Mouse (Mus musculus) embryonic fibroblast, embryonic 13.5 days (primary cell): Measurements from ENCODE around the gene Rps15a. TPM values are rescaled to one million over a fixed set of nuclear protein-coding genes. Genes with fewer than 3 reads are reported as not detected.

Experiments
- H3K27ac ChIP-seq: 2 replicates; pipeline ENCODE4 v1.5.1; 2012; ENCODE audit warnings: low read length, control low read depth, inconsistent platforms; ENCODE audit not compliant: insufficient read depth
- H3K4me1 ChIP-seq: 2 replicates; pipeline ENCODE4 v1.6.1; 2011; ENCODE audit warnings: low read length; ENCODE audit not compliant: control insufficient read depth, insufficient read depth
- H3K4me3 ChIP-seq: 2 replicates; pipeline ENCODE4 v1.5.1; 2011; ENCODE audit warnings: mild to moderate bottlenecking, control low read depth, low read length; ENCODE audit not compliant: insufficient read depth
- CTCF ChIP-seq: IDR thresholded peaks from 2 replicates; pipeline ENCODE4 v1.5.1; 2011; ENCODE audit warnings: mild to moderate bottlenecking, control low read depth, low read length, moderate library complexity, borderline replicate concordance; ENCODE audit not compliant: insufficient read depth
- POLR2A ChIP-seq: IDR thresholded peaks from 2 replicates; pipeline ENCODE4 v1.6.1; 2011; ENCODE audit warnings: low read depth, mild to moderate bottlenecking, control low read depth, low read length, moderate library complexity
- polyA plus RNA-seq: library from polyadenylated mRNA; stranded (reverse); fragments of >200 nt; gene quantifications from 2 replicates; pipeline ENCODE4 v1.2.4, GENCODE M21; 2011; ENCODE audit warnings: low read depth; ENCODE audit not compliant: missing spikeins, insufficient read length

Gene Rps15a
- polyA plus RNA-seq: 1,481 and 1,872 TPM in 2 replicates

DNA sequence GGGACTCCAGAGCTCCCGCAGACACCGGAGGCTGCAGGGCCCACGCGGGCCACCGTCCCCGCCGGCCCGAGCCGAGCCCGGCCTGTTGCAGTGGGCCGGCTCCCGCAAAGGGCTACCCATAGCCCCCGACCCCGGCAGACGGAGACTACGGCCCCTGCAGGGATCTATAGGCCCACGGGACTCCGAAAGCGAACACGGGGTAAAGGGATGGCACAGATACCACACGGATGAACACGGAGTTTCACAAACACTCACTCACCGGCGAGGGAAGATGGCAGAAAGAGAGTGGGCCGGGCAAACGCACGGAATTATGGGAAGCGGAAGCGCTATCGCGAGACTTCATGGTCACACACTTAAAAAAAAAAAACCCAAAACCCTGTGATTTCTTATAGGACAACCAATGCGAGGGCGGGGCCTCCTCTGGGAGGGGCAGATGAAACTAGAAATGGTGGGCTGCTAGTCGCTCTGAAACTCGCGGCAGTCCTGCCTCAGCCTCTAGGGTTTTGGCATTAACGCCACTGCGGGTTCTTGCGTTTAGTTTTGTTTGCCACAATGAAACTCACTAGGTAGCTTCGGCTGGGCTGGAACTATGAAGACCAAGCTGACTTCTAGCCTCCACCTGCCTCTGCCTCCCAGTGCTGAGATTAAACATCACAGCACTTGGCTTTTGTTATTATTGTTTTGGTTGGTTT, at the start of gene Rps15a:
Gene Rps15a (minus strand): TSS at position 312 of the 692 bp plus-strand sequence.
- TF ChIP-seq POLR2A: peak; percentile 99
- TF ChIP-seq CTCF: no peak
- Histone ChIP-seq H3K27ac (peak within 1 kb of the TSS; percentile 64), H3K4me1 (peaks cover 10% of the 10 kb centered on the region), H3K4me3 (peak within 1 kb of the TSS; percentile 98)

DNA sequence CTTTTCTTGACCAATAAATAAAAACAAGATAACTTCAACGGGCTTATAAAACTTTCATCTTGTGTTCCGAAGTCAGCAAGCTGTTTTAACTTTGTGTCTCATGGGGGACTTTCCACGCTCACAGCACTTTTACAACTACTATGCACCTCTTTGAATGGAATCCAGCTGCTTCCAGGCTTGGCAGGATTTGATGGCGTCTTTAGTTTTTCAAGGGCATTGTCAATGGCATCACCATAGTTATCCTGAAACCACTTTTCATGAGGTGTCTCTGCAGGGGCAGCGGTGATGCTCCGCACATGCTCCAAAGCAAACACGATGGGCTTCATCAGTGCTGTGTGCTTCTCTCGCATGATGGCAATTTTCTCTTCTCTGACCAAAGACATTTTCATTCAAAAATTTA, 47.0 kb upstream of the Rps15a start:
- H3K4me1 ChIP-seq: no peaks in the 10 kb centered on the region
- H3K27ac ChIP-seq: no peak overlapping the region
- H3K4me3 ChIP-seq: no peak overlapping the region
- TF ChIP-seq POLR2A (no peak), CTCF (no peak)

DNA sequence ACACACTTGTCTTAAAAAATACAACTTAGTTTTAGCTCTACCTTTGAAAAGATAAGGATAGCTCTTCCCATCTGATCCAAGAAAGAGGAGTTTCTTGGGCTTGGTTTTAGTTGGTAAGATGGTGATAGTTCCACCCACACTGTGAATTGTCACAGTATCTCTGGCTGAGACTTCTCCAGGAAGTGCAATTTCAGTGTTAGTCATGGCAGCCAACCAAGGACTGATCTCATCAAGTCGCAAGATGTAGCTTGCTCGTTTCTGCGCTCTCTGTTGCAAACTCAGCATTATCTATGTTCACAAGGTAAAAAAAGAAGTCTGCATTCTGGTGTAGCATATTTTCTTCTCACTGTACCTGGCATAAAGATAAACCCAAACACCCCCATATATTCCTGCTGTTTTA, 44.1 kb upstream of the Rps15a start:
- Histone ChIP-seq H3K4me3 (no peak overlapping the region), H3K4me1 (no peaks in the 10 kb centered on the region), H3K27ac (no peak overlapping the region)
- TF ChIP-seq CTCF (no peak), POLR2A (no peak)

DNA sequence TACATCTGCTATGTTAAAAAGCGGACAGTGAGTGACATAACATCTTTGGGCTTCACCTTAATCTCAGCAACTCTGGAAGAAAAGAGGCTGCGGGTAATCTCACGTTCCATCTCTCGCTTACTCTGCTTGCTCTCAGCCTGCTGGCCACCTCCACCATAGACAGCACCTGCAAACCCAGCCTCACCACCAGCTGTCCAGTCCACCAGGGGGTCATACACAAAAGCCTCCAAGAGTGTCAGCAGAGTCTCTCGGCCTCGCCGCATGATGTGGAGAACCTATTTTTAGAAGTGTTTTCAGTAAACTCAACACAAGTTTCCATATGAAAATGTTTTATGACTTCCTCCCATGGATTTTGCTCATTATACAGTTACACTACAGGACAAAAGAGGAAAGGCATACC, 40.5 kb upstream of the Rps15a start:
- no peak overlapping the region for H3K4me3 ChIP-seq
- no peaks in the 10 kb centered on the region for H3K4me1 ChIP-seq
- no peak overlapping the region for H3K27ac ChIP-seq
- TF ChIP-seq POLR2A (no peak), CTCF (no peak)

DNA sequence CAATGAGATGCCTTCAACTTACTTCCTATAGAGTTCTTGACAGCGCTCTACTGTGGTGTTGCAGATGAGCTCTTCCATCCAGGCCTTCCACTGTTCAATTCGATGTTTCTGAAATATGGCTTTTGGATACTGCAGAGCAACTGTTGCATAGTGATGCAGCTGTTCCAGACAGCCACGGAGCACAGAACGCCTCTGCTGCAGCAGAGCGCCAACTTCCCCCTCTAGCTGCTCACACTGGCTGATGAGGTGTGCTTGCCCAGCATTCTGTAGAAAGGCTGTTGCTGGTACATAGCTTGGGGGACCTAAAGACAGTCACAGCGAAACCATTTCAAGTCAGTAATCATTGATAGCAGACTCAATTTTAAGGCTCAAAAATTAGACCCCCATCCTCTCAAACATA, 38.2 kb upstream of the Rps15a start:
- no peak overlapping the region for H3K27ac ChIP-seq
- no peak overlapping the region for H3K4me3 ChIP-seq
- H3K4me1 ChIP-seq: no peaks in the 10 kb centered on the region
- TF ChIP-seq POLR2A (no peak), CTCF (no peak)

DNA sequence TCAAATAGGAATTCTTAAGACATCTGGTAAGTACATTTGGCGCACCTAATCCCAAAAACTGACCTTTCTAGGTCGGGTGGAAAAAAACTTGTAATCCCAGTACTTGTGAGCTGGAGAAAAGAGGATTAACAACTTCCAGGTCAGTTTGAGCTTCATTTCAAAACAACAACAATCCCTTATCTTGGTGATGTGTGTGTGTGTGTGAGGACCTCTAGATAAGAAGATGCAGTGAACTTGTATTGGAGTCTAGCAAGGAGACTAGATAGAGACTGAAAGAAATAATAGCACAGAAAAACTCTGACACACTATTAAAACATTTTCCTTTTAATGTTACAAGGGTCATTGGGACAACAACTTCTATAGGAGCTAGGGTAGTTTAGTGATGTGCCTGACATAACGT, 27.6 kb upstream of the Rps15a start:
- no peak overlapping the region for H3K27ac ChIP-seq

DNA sequence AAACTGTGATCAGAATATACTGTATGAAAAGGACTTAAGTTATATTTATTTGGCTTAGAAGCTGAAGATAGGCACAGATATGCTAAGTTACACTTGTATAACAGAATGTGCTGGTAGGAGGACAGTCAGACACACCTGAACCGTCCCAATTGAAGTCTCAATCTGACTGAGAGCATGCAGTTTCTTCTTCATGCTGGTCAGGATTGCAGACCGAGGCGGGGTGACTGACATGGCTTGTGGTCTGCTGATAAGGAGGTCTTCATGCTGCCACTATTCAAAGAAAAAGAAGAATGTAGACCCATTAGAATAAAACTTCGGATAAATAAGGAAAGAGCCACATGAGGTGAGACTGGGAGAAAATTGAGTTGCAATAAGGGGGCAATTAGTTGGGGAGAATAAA, 27.1 kb upstream of the Rps15a start:
- TF ChIP-seq CTCF: no peak
- TF ChIP-seq POLR2A: no peak

More for the DNA sequence above, 27.6 kb upstream of the Rps15a start:
- H3K4me3 ChIP-seq: no peak overlapping the region
- no peaks in the 10 kb centered on the region for H3K4me1 ChIP-seq
- TF ChIP-seq POLR2A: no peak
- TF ChIP-seq CTCF: no peak

DNA sequence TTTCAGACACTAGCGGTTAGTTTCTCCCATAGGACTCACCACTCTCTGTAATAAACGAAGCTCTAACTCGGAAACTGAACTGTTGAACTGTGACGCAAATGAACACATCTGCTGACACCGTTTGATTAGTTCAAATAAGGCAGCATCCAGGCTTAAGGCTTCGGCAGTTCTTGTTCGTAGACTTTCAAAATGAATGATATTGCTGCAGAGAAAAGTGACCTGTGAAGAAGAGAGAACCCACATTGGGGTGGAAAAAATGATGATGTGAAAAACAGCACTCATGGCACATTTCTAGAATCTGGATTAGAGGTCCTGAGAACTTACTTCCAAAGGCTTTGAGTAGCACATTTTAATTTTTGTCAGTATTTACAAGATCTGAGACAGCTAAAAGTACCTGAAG, 25.3 kb upstream of the Rps15a start:
- no peak overlapping the region for H3K4me3 ChIP-seq

More for the DNA sequence above, 27.1 kb upstream of the Rps15a start:
- H3K27ac ChIP-seq: no peak overlapping the region
- no peak overlapping the region for H3K4me3 ChIP-seq
- no peaks in the 10 kb centered on the region for H3K4me1 ChIP-seq

DNA sequence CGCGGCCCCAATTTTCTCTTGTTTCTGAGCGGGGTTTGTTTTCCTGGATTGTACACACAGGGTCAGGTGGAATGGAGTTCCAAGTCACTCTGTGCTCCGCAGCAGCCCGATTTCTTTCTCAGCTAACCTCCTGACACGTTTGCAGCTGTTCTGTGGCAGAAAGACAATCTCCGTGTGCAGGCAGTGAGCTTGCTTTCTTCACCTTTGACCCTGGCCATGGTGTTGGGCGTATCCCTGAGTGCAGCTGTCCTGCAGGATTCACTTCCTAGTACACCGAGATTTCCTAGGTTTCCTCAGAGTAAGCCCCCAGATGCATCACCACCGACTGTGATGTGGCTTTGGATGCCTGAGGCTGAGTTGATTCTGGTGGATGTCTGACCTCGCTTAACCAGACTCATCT, 19.1 kb upstream of the Rps15a start:
- no peak overlapping the region for H3K4me3 ChIP-seq
- TF ChIP-seq POLR2A: no peak
- TF ChIP-seq CTCF: no peak
- no peaks in the 10 kb centered on the region for H3K4me1 ChIP-seq
- no peak overlapping the region for H3K27ac ChIP-seq

More for the DNA sequence above, 25.3 kb upstream of the Rps15a start:
- Histone ChIP-seq H3K27ac (no peak overlapping the region), H3K4me1 (no peaks in the 10 kb centered on the region)
- TF ChIP-seq POLR2A (no peak), CTCF (no peak)

DNA sequence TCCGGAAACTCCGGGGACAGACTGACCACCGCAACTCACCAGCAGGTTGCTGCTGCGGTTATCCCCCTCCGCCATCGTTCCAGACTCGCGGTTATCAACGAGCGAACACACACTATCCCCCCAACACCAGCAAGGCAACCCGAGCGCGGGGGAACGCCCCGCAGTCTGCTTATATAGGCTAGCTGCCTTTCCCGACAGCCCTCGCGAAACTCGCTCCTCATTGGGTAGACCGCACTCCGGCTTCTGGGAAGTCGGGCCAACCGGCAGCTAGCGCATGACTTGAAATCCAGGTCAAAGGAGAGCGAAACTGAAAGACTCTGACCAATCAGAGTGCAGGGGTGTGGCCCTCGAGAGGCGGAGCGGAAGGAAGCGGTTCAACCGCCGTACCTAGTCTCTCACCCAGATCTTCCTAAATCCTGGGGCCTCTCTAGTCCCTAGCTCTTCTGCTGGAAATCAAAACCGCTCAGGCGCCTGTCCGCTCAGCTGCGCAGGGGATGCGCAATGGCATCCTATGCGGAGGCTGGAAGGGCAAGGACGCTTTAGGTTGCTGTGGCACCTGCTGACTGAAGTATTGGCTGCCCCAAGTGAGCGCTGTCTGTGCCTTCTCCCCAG, 13.5 kb upstream of the Rps15a start, which contains the start of gene Arl6ip1:
Gene Arl6ip1 (minus strand): TSS at position 233 of the 612 bp plus-strand sequence.
- Histone ChIP-seq H3K4me1 (peaks cover 3% of the 10 kb centered on the region), H3K4me3 (peak within 1 kb of the TSS; percentile 77), H3K27ac (peak within 1 kb of the TSS; percentile 62)
- TF ChIP-seq POLR2A (peak; percentile 100), CTCF (no peak)
